Mouse (Mus musculus) midbrain, embryonic 11.5 days (tissue): ENCODE results near the gene Pkd1. TPM values are rescaled to one million over a fixed set of nuclear protein-coding genes. Genes with fewer than 3 reads are reported as not detected.
A peak's percentile ranks its signal among the peaks of the same experiment; 100 is the strongest.

Experiments used
- ATAC-seq: fragments of 200-750 bp; cut with Nextera tagmentation; 2 replicates; pipeline ENCODE4 v1.8.0; 2017; ENCODE audit warnings: moderate TSS enrichment, moderate library complexity; ENCODE audit not compliant: low FRiP score
- DNase-seq: peaks from one replicate; pipeline ENCODE4 v3.0.0; 2015; ENCODE audit warnings: low spot score; ENCODE audit errors: missing footprints
- H3K27ac ChIP-seq: fragments of 300-500 bp; sonication (generic); 2 replicates; pipeline ENCODE4 v1.5.1; 2014; ENCODE audit warnings: low read depth, low read length
- H3K27me3 ChIP-seq: fragments of 300-500 bp; sonication (generic); 2 replicates; pipeline ENCODE4 v1.6.1; 2014; ENCODE audit warnings: mild to moderate bottlenecking, low read length, moderate library complexity, mixed read lengths; ENCODE audit not compliant: control insufficient read depth, insufficient read depth
- H3K36me3 ChIP-seq: fragments of 300-500 bp; sonication (generic); 2 replicates; pipeline ENCODE4 v1.6.1; 2014; ENCODE audit warnings: mild to moderate bottlenecking, low read length, moderate library complexity, mixed read lengths; ENCODE audit not compliant: control insufficient read depth, insufficient read depth
- H3K4me1 ChIP-seq: fragments of 300-500 bp; sonication (generic); 2 replicates; pipeline ENCODE4 v1.6.1; 2014; ENCODE audit warnings: low read length; ENCODE audit not compliant: control insufficient read depth, insufficient read depth
- H3K4me2 ChIP-seq: fragments of 300-500 bp; sonication (generic); 2 replicates; pipeline ENCODE4 v1.6.1; 2014; ENCODE audit warnings: mild to moderate bottlenecking, moderate library complexity
- H3K4me3 ChIP-seq: fragments of 300-500 bp; sonication (generic); 2 replicates; pipeline ENCODE4 v1.5.1; 2014; ENCODE audit warnings: low read depth, low read length
- H3K9ac ChIP-seq: fragments of 300-500 bp; sonication (generic); 2 replicates; pipeline ENCODE4 v1.6.1; 2014; ENCODE audit warnings: low read length
- H3K9me3 ChIP-seq: fragments of 300-500 bp; sonication (generic); 2 replicates; pipeline ENCODE4 v1.6.1; 2016; ENCODE audit warnings: low read length; ENCODE audit not compliant: control insufficient read depth
- WGBS: fragments of 180-500 bp; shearing (Covaris S2); extraction: QIAGEN DNeasy Blood & Tissue Kit; methylation state at CpG from one replicate; pipeline ENCODE4 v1.1.7; 2014; 5-methylcytosine and 5-hydroxymethylcytosine counted together
- polyA plus RNA-seq: library from polyadenylated mRNA; unstranded; fragments of >200 nt; fragmentation: Nextera tagmentation; extraction: Ambion mirVana; gene quantifications from 2 replicates; pipeline ENCODE4 v1.2.1, GENCODE M21; 2014

Pkd1 gene
- polyA plus RNA-seq, 1 experiment from 2014 or later = 18.5 TPM

GRCm38 (mm10) chr17:24559146-24559545 lies 9.5 kb downstream of the Pkd1 start:
- H3K9ac ChIP-seq = peak overlapping the region; percentile 34; the same call in 1 of the 2 replicates
- no peaks in the 10 kb centered on the region; the same call in 1 of the 2 replicates for H3K36me3 ChIP-seq
- DNase-seq (peak; percentile 84), ATAC-seq (peak; percentile 48; the same call in 1 of the 2 replicates)
- H3K27me3 ChIP-seq = no peaks in the 10 kb centered on the region
- H3K27ac ChIP-seq = peak overlapping the region; percentile 84
- H3K4me3 ChIP-seq = no peak overlapping the region
- peak overlapping the region; percentile 15; the same call in 1 of the 2 replicates for H3K4me2 ChIP-seq
- H3K9me3 ChIP-seq = no peaks in the 10 kb centered on the region
- 63% methylated on average over 3 of the region's 3 CpGs for WGBS
- peaks cover 17% of the 10 kb centered on the region for H3K4me1 ChIP-seq

DNA sequence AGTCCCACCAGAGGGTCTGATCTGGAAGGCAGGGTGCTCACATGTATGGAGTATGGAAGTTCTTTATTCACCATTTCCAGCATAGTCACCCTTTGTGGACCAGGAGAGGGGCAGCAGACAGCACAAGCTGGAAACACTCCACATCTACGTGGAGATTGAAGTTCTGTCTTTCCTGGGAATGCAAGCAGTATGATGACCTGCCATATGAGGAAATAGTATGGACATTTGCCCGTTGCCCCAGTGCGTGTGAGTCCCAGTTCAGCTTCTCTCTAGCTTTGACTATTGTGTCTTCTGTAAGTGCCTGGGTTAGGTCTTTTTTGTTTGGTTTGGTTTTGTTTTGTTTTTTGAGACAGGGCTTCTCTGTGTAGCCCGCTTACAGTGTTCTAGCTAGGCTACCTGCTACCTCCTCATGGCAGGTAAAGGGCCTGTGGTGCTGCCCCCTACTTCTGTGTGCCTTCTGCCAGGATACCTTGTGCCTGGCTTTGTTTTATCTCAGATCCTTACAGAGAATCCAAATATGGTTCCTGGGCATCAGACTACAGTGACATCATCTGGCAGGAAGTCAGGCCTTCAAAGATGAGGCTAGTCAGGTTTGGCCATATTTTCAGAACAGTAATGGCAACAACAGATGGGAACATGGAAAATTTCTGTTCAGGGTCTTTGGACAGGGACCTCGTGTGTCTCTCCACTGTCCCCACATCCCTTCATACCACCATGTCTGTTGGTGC lies 10.8 kb downstream of the Pkd1 start:
- WGBS = 95% methylated on average over 5 of the region's 5 CpGs
- no peak for DNase-seq
- Histone ChIP-seq H3K4me2 (no peak overlapping the region), H3K4me3 (no peak overlapping the region), H3K9me3 (no peaks in the 10 kb centered on the region), H3K27me3 (no peaks in the 10 kb centered on the region), H3K27ac (no peak overlapping the region), H3K36me3 (no peaks in the 10 kb centered on the region; the same call in 1 of the 2 replicates), H3K4me1 (peaks cover 17% of the 10 kb centered on the region), H3K9ac (no peak overlapping the region)
- ATAC-seq = no peak

- Histone ChIP-seq H3K27ac (no peak overlapping the region), H3K4me1 (peaks cover 17% of the 10 kb centered on the region), H3K4me2 (no peak overlapping the region), H3K36me3 (no peaks in the 10 kb centered on the region; the same call in 1 of the 2 replicates), H3K9ac (no peak overlapping the region), H3K4me3 (no peak overlapping the region), H3K9me3 (no peaks in the 10 kb centered on the region), H3K27me3 (no peaks in the 10 kb centered on the region)
- ATAC-seq (no peak), DNase-seq (no peak)
- 92% methylated on average over 2 of the region's 2 CpGs for WGBS
Measured at GRCm38 (mm10) chr17:24561592-24561991, 12.0 kb downstream of the Pkd1 start.

DNA sequence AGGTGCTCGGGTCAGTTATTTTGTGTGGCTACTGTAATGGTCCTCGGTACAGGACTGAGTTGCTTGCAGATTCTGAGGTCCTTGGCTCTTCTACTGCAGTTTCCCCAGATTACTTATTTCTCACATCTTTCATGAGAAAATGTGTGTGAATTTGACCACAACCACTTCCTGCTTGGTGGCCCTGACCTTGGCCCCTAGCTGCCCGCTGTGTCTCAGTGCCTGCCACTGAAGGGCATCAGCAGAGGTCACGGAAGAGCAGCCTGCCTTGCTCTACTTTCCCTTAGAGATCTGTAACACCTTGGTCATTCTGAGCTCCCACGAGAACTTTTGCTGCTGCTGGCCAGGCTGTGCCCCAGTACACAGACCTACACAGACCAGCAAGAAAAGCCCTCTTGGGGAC lies 14.0 kb downstream of the Pkd1 start:
- Histone ChIP-seq H3K9me3 (no peaks in the 10 kb centered on the region), H3K4me1 (peaks cover 9% of the 10 kb centered on the region), H3K4me2 (no peak overlapping the region), H3K4me3 (no peak overlapping the region), H3K27me3 (no peaks in the 10 kb centered on the region), H3K36me3 (no peaks in the 10 kb centered on the region; the same call in 1 of the 2 replicates), H3K9ac (no peak overlapping the region), H3K27ac (no peak overlapping the region)
- DNase-seq = no peak
- 91% methylated on average over 5 of the region's 5 CpGs for WGBS
- no peak for ATAC-seq

- no peak overlapping the region for H3K4me3 ChIP-seq
- H3K27me3 ChIP-seq = no peaks in the 10 kb centered on the region
- WGBS = 93% methylated on average over 4 of the region's 4 CpGs
- ATAC-seq (no peak), DNase-seq (no peak)
- no peaks in the 10 kb centered on the region for H3K9me3 ChIP-seq
- no peak overlapping the region for H3K4me2 ChIP-seq
- H3K36me3 ChIP-seq = no peaks in the 10 kb centered on the region; the same call in 1 of the 2 replicates
- H3K4me1 ChIP-seq = peaks cover 1% of the 10 kb centered on the region
- H3K9ac ChIP-seq = no peak overlapping the region
- H3K27ac ChIP-seq = no peak overlapping the region
Measured at GRCm38 (mm10) chr17:24564422-24564821, 14.8 kb downstream of the Pkd1 start.

- WGBS = 93% methylated on average over 3 of the region's 3 CpGs
- Histone ChIP-seq H3K4me1 (no peaks in the 10 kb centered on the region), H3K27me3 (no peaks in the 10 kb centered on the region), H3K36me3 (peaks cover 2% of the 10 kb centered on the region), H3K27ac (no peak overlapping the region), H3K9me3 (no peaks in the 10 kb centered on the region), H3K4me2 (no peak overlapping the region), H3K9ac (no peak overlapping the region), H3K4me3 (no peak overlapping the region)
- ATAC-seq (no peak), DNase-seq (no peak)
Measured at GRCm38 (mm10) chr17:24565092-24565491, 15.5 kb downstream of the Pkd1 start.

DNA sequence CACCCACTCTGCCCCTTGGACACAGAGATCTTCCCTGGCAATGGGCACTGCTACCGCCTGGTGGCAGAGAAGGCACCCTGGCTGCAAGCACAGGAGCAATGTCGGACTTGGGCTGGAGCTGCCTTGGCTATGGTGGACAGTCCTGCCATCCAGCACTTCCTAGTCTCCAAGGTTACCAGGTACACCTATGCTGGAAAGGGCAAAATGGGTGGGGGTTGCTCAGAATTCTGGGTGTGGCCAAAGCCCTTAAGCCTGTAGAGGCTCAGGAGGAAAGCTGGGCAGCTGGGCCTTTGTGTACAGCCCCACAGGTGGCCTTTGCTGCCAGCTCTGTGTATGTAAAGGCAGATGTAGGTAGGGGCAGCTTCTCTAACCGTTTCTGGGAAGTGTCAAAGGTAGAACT lies 16.2 kb downstream of the Pkd1 start:
- 62% methylated on average over 3 of the region's 3 CpGs for WGBS
- no peak overlapping the region for H3K4me3 ChIP-seq
- ATAC-seq (no peak), DNase-seq (no peak)
- H3K36me3 ChIP-seq = peaks cover 3% of the 10 kb centered on the region; the same call in 1 of the 2 replicates
- no peaks in the 10 kb centered on the region for H3K4me1 ChIP-seq
- H3K9ac ChIP-seq = no peak overlapping the region
- H3K4me2 ChIP-seq = no peak overlapping the region
- H3K9me3 ChIP-seq = no peaks in the 10 kb centered on the region
- no peaks in the 10 kb centered on the region for H3K27me3 ChIP-seq
- no peak overlapping the region for H3K27ac ChIP-seq

DNA sequence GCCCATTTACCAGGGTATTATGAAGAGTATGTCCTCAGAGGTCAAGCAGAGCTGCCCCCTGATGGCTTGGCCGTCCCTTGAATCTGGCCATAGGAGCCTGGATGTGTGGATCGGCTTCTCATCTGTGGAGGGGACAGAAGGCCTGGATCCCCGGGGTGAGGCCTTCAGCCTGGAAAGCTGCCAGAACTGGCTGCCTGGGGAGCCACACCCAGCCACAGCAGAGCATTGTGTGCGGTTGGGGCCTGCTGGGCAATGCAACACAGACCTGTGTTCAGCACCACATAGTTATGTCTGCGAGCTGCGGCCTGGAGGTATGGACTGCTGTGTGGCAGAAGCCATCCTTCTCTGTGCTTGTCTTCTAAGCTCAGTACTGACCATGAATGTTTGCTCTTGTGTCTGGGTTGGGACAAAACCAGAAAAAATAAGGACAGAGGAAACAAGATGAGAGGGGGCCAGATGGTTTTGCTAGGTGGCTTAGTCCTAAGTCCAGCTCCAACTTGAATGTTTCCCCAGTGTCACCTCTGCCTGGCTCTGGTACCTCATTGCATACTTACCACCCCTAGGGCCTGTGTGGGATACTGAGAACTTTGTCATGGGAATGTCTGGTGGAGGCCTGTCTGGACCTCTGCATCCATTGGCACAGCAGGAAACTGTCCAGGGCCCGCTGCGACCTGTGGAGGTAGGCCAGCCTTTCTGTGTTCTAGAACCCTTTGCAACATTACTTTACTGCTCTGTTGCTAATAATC lies 17.6 kb downstream of the Pkd1 start:
- ATAC-seq = no peak
- Histone ChIP-seq H3K9me3 (no peaks in the 10 kb centered on the region), H3K9ac (no peak overlapping the region), H3K36me3 (peaks cover 3% of the 10 kb centered on the region; the same call in 1 of the 2 replicates), H3K27ac (no peak overlapping the region), H3K4me2 (no peak overlapping the region), H3K4me3 (no peak overlapping the region), H3K4me1 (no peaks in the 10 kb centered on the region), H3K27me3 (no peaks in the 10 kb centered on the region)
- DNase-seq = no peak
- WGBS = 77% methylated on average over 8 of the region's 8 CpGs

- whole genome bisulfite sequencing = 88% methylated on average over 4 of the region's 4 CpGs
- Histone ChIP-seq H3K9ac (no peak overlapping the region), H3K4me1 (no peaks in the 10 kb centered on the region), H3K27me3 (no peaks in the 10 kb centered on the region), H3K27ac (no peak overlapping the region), H3K9me3 (no peaks in the 10 kb centered on the region), H3K4me2 (no peak overlapping the region), H3K36me3 (peaks cover 5% of the 10 kb centered on the region), H3K4me3 (no peak overlapping the region)
- no peak for DNase-seq
- no peak for ATAC-seq
Measured at GRCm38 (mm10) chr17:24569837-24570236, 20.2 kb downstream of the Pkd1 start.
